Mouse (Mus musculus) hindbrain, embryonic 15.5 days (tissue): ENCODE results near the gene Adgrg2. TPM values are rescaled to one million over a fixed set of nuclear protein-coding genes. Genes with fewer than 3 reads are reported as not detected.

Experiments
- ATAC-seq: fragments of 200-750 bp; cut with Nextera tagmentation; 2 replicates; pipeline ENCODE4 v1.8.0; 2017; ENCODE audit warnings: low read depth, moderate number of reproducible peaks, moderate TSS enrichment; ENCODE audit not compliant: low FRiP score
- H3K27ac ChIP-seq: fragments of 300-500 bp; sonication (generic); replicated peaks from 2 replicates; pipeline ENCODE4 v1.5.1; 2015; ENCODE audit warnings: mild to moderate bottlenecking, inconsistent platforms
- H3K27me3 ChIP-seq: fragments of 300-500 bp; sonication (generic); 2 replicates; pipeline ENCODE4 v1.6.1; 2015; ENCODE audit warnings: control low read depth, inconsistent platforms
- H3K36me3 ChIP-seq: fragments of 300-500 bp; sonication (generic); 2 replicates; pipeline ENCODE4 v1.6.1; 2015; ENCODE audit warnings: control low read depth, inconsistent platforms
- H3K4me1 ChIP-seq: fragments of 300-500 bp; sonication (generic); replicated peaks from 2 replicates; pipeline ENCODE4 v1.6.1; 2015; ENCODE audit warnings: control low read depth, inconsistent platforms
- H3K4me2 ChIP-seq: fragments of 300-500 bp; sonication (generic); 2 replicates; pipeline ENCODE4 v1.6.1; 2015; ENCODE audit warnings: moderate library complexity, mild to moderate bottlenecking, inconsistent platforms
- H3K4me3 ChIP-seq: fragments of 300-500 bp; sonication (generic); 2 replicates; pipeline ENCODE4 v1.5.1; 2015; ENCODE audit warnings: mild to moderate bottlenecking, inconsistent platforms
- H3K9ac ChIP-seq: fragments of 300-500 bp; sonication (generic); 2 replicates; pipeline ENCODE4 v1.6.1; 2015; ENCODE audit warnings: inconsistent platforms
- H3K9me3 ChIP-seq: fragments of 300-500 bp; sonication (generic); 2 replicates; pipeline ENCODE4 v1.6.1; 2016; ENCODE audit warnings: control low read depth, inconsistent platforms
- WGBS: fragments of 180-500 bp; shearing (Covaris S2); methylation state at CpG from one replicate; pipeline ENCODE4 v1.1.7; 2015; 5-methylcytosine and 5-hydroxymethylcytosine counted together
- polyA plus RNA-seq: library from polyadenylated mRNA; unstranded; fragments of >200 nt; fragmentation: Nextera tagmentation; extraction: Ambion mirVana; gene quantifications from 2 replicates; pipeline ENCODE4 v1.2.1, GENCODE M21; 2015

Gene Adgrg2
- polyA plus RNA-seq, 1 experiment from 2014 or later = 1.9 TPM

GRCm38 (mm10) chrX:160509046-160509445 is 118.6 kb downstream of the Adgrg2 start:
- ATAC-seq = no peak

GRCm38 (mm10) chrX:160510197-160510596 is 119.7 kb downstream of the Adgrg2 start:
- H3K9ac ChIP-seq = no peak overlapping the region
- WGBS = 85% methylated on average over 2 of the region's 2 CpGs
- no peak for ATAC-seq
- no peak overlapping the region for H3K4me3 ChIP-seq
- H3K36me3 ChIP-seq = no peaks in the 10 kb centered on the region
- no peaks in the 10 kb centered on the region for H3K4me1 ChIP-seq
- 0 out of 2 replicates have a peak, but pooled peaks cover 4% of the 10 kb centered on the region for H3K27me3 ChIP-seq
- H3K27ac ChIP-seq = no peak overlapping the region
- no peak overlapping the region for H3K4me2 ChIP-seq
- H3K9me3 ChIP-seq = no peaks in the 10 kb centered on the region

More at GRCm38 (mm10) chrX:160509046-160509445, 118.6 kb downstream of the Adgrg2 start:
- no peaks in the 10 kb centered on the region for H3K4me1 ChIP-seq
- no peaks in the 10 kb centered on the region for H3K9me3 ChIP-seq
- 72% methylated on average over 1 of the region's 1 CpGs for WGBS
- H3K4me3 ChIP-seq = no peak overlapping the region
- H3K36me3 ChIP-seq = no peaks in the 10 kb centered on the region
- no peak overlapping the region for H3K27ac ChIP-seq
- 0 out of 2 replicates have a peak, but pooled peaks cover 4% of the 10 kb centered on the region for H3K27me3 ChIP-seq
- H3K9ac ChIP-seq = no peak overlapping the region
- no peak overlapping the region for H3K4me2 ChIP-seq

GRCm38 (mm10) chrX:160516027-160516426 is 125.5 kb downstream of the Adgrg2 start:
- H3K4me1 ChIP-seq = no peaks in the 10 kb centered on the region
- no peak overlapping the region for H3K4me2 ChIP-seq
- no peak for ATAC-seq
- H3K27me3 ChIP-seq = no peaks in the 10 kb centered on the region
- H3K9me3 ChIP-seq = no peaks in the 10 kb centered on the region
- H3K9ac ChIP-seq = no peak overlapping the region
- no peak overlapping the region for H3K27ac ChIP-seq
- no peak overlapping the region for H3K4me3 ChIP-seq
- no peaks in the 10 kb centered on the region for H3K36me3 ChIP-seq

- H3K36me3 ChIP-seq = 0 out of 2 replicates have a peak, but pooled peaks cover 3% of the 10 kb centered on the region
- no peak overlapping the region for H3K27ac ChIP-seq
- no peaks in the 10 kb centered on the region for H3K9me3 ChIP-seq
- no peak overlapping the region for H3K4me3 ChIP-seq
- 73% methylated on average over 2 of the region's 2 CpGs for WGBS
- H3K4me2 ChIP-seq = no peak overlapping the region
- ATAC-seq = no peak
- no peak overlapping the region for H3K9ac ChIP-seq
- no peaks in the 10 kb centered on the region for H3K4me1 ChIP-seq
- H3K27me3 ChIP-seq = 0 out of 2 replicates have a peak, but pooled peaks cover 4% of the 10 kb centered on the region
Measured at GRCm38 (mm10) chrX:160542772-160543171, 152.3 kb downstream of the Adgrg2 start.

Other genes starting within 250 kb of the Adgrg2 start
- 10.3 and 10.8 TPM in 2 replicates for gene Phka2, start 111.5 kb downstream of the Adgrg2 start, polyA plus RNA-seq